Mouse (Mus musculus) bone marrow, adult 2 months (tissue): ENCODE data around the gene Prss22.

Experiments used
- CTCF ChIP-seq: fragments of 200-500 bp; IDR thresholded peaks from 2 replicates; pipeline ENCODE4 v1.5.1; 2011; ENCODE audit warnings: low read length, control low read depth; ENCODE audit not compliant: control insufficient read depth, insufficient read depth
- POLR2A ChIP-seq: fragments of 200-500 bp; IDR thresholded peaks from 2 replicates; pipeline ENCODE4 v1.6.1; 2011; ENCODE audit warnings: low read depth, mild to moderate bottlenecking, control low read depth, low read length, borderline replicate concordance; ENCODE audit not compliant: control insufficient read depth

DNA sequence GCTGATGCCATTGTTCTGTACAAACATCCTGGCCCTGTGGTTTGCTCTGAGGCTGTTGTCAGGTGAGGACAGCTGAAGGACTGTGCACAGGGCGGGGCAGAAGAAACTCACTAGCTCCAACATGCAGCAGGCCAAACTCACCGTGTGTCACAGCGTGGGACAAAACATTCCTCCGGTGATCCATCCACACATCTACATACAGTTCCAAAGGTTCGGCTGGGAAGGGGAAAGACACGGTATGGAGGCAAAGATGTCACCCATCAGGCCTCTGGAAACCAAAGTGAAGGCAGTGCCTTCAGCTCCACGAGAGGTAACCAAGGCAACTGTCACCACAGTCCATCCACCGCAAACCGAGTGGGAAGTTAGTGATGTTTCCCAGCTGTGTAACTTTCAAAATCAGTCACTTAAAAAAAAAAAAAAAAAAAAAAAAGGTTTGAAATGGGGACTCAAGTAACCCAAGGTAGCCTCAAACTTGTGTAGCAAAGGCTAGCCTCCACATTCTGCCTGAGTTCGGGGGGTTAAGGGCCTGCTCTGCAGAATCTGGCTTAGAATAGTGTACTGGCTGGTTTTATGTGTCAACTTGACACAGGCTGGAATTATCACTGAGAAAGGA is 17.5 kb downstream of the Prss22 start, which contains the start of gene Prss30:
- no peak for TF ChIP-seq CTCF
- TF ChIP-seq POLR2A, result no peak
